Mouse (Mus musculus) thymus, postnatal 4 days (tissue): ENCODE data around the gene Slc7a8.
"Not testable (repeated sequence)": the region's sequence is repeated elsewhere in the genome, so short reads cannot be mapped to it uniquely, and the experiment has no call there.

Source experiments
- DNase-seq: peaks from one replicate; pipeline ENCODE4 v3.0.0; 2021

Gene Slc7a8

DNA sequence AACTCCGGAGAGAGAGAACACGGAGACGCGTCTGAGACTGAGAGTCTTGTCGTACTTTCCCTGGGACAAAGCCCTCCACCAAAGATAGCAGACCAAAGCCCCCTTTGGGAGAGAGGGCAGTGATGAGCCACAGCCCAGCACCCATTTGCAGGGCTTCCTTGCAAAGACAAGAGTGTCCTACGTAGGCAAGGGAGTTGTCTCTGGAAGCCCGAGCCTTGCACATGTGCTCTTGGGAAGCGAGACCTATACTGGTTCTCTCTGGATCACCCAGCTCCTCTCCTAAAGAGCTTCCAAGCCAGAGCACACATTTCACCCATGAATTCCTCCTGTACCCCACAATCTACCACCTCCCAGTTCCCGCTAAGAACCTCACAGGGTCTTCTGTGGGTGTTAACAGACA, 1.7 kb downstream of the Slc7a8 start:
- no peak for DNase-seq

GRCm38 (mm10) chr14:54777893-54778292, 3.9 kb downstream of the Slc7a8 start:
- DNase-seq: no peak

GRCm38 (mm10) chr14:54776768-54777167, 5.0 kb downstream of the Slc7a8 start:
- no peak for DNase-seq

- DNase-seq: no peak
Measured at GRCm38 (mm10) chr14:54775534-54776041, 6.2 kb downstream of the Slc7a8 start.

DNA sequence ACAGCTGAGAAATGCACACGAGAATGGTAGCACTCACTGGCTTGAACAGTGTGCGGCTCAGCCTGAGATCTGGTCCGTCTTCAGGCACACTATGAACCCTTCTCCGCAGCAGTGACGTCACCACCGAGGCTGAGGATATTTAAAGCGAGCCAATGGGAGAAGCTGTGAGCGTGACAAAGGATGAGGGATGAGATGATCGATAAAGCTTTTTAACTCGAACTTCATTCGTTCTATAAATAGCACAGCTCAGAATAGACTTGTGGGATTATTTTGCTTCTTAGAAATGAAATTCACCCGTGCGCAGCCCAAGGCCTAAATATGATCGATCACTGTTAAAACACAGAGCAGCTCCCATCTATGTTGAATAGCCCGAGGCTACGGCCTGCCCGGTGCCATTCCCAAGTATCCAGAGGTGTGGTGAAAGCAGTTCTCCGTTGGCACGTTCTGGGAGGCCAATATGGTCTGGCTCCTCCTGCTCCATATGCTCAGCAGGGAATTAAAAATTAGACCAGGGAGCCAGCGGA, 9.4 kb downstream of the Slc7a8 start:
- no peak for DNase-seq

DNA sequence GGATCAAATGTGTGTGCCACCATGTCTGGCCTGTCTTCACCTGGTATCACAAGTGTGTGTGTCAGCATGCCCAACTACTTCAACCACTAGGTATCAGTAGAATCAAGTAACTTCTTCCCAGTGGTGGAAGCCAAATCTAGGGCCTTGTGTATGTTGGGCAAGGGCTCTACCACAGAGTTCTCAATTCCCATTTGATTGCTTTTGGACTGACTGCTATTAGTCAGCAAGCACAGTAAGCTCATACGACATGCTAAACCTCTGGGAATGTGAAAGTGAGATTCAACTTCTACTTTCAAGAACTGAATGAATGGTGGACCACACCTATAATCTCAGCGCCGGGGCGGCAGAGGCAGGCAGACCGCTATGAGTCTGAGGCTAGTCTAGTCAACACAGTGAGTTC, 11.4 kb downstream of the Slc7a8 start:
- no peak for DNase-seq

DNA sequence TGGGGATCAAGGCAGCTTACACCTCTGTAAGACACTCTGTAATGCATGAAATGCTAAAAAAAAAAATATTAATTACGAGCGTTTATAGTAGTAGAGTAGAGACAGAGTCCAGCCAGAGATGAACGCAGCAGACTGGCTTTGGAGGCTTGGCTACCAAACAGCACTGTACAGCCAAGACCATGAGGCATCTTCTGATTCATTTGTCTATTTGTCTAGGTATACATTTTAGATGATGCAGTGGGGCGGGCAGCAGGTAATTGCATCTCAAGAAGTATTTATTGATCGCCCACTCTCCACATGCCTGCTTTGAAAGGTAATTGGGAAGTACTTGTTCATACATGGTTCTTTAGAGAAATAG, 12.7 kb downstream of the Slc7a8 start:
- DNase-seq: no peak

DNA sequence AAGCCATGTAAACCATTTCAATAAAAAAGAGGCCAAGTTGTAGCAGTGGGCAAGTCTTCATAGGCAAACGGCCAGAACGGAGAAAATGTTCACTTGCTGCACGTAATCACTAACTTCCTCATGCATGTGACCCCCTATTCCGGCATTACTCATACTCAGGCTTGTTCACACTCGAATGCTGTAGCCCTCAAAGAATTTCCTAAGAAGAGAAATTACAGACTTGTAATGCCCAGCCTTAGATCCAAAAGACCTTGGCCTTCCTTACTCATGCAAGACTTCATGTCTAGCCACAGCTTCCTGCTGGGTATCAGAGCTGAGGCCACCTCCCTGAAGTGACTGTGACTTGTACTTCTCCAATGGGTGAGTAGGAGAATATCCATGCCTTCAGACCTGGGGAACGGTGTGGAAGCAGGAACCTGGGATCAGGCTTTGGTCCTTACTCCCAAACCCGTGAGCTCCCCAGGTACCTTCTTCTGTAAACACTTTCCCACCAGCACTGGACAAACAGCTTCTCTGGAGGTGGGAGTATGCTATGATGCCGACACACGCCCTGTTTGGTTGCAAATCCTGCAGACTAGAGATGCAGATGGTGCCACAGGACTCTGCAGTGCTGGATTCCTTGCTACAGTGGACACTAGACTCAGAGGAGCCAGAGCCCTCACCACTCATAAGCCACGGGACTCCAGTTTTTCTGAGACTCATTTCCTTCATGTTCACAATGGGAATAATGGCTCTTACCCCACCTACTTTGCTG, 13.3 kb downstream of the Slc7a8 start:
- no peak for DNase-seq

DNA sequence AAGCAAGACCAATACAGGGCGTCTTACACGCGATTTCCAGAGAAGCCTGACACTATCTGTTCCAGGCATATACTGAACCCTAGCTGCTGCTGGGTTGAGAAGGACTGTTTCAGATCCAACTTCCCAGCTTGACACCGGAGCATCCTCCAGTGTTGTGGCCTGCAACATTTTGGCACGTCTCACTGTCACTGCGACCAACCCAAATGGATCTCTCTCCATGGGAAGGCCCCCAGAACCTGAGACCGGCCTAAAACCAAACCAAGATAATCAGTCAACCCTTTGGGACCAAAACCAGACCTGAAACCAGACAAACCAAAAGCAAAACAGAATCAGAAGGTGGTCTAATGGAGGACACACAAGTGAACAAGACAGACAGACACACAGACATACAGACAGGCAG, 14.8 kb downstream of the Slc7a8 start:
- DNase-seq: not testable (repeated sequence)

- DNase-seq: no peak
Measured at GRCm38 (mm10) chr14:54756382-54756781, 25.4 kb downstream of the Slc7a8 start.

DNA sequence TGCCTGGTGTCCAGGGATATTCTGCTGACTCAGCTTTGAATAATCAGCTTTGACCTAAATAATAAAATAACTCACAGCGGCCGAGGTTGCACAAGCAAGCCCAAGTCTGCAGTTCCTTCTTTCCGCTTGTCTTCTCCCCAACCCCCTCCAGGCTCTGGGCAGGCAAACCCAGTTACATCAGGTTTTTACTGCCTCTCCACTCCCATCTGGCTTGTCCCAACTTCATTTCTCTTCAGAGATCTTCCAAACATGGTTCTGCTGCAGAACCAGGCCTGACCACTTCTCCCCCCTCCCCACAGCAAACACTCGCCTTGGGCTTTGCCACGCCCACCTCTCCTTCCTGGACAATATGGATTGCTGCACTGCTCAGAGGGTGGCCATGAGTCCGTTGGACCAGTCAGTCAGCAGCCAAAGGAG, 27.1 kb downstream of the Slc7a8 start:
- DNase-seq: no peak

DNA sequence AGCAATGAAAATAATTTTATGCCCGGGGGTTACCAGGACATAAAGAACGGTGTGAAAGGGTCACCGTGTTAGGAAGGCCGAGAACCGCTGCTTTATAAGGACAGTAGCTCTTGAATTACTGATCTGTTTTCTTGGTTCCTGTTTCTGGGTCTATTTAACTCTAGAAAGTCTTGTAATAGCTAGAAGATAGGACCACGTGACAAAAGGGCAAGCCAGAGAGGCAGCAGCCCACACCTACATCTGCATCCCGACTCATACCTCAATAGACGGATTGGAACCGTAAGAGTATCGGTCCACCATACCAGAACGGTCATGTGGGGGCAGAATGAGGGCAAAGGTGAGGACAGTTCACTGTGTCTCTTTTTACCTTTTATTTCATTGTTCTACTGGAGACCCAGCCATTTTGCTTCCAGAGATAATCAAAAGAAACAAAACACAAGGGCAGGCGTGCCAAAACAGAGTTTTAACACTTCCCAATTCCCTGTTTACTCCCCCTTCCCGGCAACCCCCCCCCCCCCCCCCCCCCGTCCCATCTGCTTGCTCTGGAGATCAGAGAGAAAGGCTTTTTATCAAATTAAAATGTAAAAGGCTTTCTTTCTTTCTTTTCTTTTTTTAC, 27.7 kb downstream of the Slc7a8 start:
- DNase-seq: no peak

DNA sequence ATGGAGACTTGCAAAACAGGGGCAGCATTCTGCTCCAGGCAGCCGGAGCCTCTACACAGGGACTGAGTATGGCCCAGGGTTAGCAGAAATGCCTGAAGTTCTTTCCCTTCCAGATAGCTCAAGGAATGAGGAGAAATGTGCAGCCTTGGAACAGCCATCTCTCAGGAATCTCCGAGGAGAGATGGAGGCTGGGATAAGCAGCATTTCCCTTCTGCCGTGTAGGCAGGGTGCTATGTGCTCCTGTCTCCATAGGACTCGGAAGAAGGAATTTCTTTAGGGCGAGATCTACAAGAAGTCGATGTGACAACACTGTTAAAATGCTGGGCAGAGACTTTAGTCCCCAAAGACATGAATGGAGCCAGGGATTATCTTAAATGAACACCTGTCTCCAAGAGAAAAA, 28.8 kb downstream of the Slc7a8 start:
- no peak for DNase-seq

GRCm38 (mm10) chr14:54751768-54752167, 30.0 kb downstream of the Slc7a8 start:
- DNase-seq: no peak

GRCm38 (mm10) chr14:54749238-54749637, 32.5 kb downstream of the Slc7a8 start:
- DNase-seq: no peak

DNA sequence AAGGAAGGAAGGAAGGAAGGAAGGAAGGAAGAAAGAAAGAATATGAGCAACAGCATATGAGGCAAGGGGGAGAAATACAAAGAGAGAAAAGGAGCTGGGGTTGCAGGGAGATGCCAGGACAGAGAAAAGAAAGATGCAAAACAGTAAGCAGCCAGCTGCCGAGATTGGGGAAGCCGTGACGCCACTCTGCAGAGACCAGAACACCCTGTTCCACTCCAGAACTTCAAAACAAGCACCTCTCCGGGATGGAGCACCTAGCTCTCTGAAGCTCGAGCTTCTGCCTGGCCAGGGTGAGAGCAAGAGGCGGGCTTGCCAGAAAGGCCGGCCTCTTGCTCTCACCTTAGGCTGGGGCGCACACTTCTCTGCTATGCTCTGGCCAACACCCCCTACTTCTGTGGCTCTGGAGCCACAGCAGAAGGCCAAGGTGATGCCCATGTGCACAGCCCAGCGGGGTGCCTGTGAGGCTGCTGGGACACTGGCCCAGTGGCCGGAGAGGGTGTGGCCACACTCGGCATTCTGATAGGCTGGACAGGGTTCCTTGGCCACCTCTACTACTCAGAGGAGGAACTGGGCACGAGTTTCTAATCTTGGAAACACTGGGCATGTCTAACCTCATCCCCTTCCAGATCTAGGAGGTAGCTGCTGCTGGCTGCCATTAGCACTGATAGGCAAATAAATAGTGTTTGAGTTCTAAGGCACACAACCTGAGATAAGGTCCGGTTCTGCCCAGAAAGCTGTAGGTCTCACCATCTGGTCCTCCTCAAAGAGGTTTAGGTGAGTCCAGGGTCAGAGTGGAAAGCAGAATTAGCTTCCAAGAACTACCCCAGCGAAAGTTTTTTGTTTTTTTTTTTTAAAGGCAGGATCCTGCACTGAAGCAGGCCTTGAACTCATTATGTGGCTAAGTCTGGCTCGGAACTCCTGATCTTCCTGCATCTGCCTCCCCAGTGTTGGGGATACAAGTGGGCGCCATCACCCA, 33.5 kb downstream of the Slc7a8 start:
- DNase-seq: no peak

DNA sequence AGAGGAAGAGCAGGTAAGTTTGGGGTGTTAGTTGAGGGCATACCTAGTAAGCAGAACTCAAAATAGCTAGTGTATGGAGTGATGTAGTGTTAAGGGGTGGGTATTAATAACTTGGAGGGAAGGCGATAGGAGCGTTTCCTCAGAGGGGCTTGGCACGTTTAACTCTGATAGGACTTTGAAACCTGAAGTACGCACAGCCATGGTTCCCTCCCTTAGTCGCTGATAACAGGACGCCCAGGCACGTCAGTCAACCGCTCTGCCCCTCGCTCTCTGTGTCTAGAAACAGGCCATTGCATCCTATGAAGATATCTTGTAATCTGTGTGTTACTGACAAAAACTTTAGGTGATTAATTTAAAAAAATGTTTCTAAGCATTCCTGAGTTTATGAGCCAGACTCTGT, 35.7 kb downstream of the Slc7a8 start:
- DNase-seq: no peak

- DNase-seq: no peak
Measured at GRCm38 (mm10) chr14:54744473-54744872, 37.3 kb downstream of the Slc7a8 start.

DNA sequence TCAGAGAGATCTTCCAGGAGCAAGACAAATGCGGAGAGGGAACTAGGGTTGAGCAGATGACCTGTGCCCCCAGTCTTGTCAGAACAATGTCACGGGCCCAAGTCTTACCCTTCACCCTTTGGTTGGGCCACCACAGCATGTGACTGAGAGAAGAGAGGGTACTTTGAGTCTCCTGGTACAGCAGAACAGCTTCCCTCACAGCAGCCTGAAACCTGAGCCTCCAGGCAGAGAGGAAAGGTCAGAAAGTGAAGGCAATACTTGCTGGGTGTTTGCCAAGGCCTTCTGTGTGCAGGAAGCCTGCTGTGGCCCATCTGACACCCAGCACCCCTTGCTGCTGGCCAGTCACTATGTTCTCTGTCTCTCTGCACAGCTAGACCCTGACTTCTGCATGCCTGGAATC, 39.4 kb downstream of the Slc7a8 start:
- no peak for DNase-seq

DNA sequence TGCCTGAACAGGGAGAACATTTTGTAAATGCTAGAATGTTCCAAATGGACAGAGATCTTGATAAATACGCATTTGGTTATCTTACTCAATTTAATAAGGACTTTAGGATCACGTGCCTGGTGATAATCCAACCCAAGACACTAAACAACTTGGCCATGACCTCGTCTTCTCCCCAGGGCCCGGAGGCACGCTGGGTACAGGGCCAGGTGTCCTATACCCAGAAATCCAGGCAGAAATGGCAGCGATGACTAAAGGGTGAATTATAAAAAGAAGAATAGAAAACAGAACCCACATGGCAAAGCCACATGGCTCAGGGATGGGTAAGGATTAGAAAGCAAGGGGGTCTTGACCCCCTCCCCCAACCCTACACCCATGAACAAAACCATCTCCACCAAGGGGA, 40.0 kb downstream of the Slc7a8 start:
- DNase-seq: no peak

- no peak for DNase-seq
Measured at GRCm38 (mm10) chr14:54737634-54738033, 44.1 kb downstream of the Slc7a8 start.

DNA sequence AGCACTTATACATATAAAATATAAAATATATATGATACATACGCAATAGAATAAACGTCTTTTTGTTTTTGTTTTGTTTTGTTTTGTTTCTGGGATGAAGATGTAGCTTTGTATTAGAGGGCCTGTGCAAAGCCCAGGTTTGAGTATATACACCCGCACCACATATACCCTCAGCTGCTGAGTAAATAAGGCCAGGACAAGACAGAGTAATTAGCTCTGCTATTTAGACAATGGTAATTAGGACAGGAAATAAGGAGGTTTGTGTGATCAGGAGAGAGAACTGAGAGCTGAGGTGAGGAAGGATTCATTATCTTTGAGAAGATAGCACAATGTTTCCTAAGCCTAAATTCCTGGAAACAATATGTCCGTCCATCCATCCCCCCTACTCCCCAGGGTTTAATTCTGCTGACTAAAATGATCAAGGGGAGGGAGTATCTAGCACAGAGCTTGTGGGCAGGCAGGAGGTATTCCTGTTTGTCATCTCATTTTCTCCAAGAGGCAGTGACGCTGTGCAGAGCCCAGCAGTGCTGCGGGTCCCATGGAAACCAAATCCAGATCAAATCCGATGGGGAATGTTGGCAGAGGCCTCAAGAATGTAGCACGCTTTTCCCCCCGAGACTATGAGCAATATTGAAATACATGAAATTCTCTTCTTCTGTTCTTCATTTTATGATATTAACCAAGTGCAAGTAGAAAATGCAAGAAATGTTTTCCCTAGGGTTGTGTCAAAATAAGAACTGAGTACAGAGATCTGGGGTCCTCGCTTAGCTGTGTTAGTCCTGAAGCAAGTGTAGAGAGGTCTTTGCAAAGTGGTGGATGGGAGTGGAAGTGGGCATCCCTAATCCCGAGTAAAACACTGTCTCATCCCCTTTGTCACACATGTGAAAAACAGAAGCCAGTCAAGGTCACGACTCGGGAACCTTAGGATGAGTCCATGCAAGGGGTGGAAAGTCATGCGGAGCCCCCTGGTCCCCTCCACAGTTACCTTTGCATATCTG, 44.9 kb downstream of the Slc7a8 start:
- DNase-seq: no peak
